Mouse (Mus musculus) lung, embryonic 16.5 days (tissue): ENCODE results near the gene Cbx4. TPM values are rescaled to one million over a fixed set of nuclear protein-coding genes. Genes with fewer than 3 reads are reported as not detected.
A peak's percentile ranks its signal among the peaks of the same experiment; 100 is the strongest.

ENCODE experiments used
- ATAC-seq: fragments of 200-750 bp; cut with Nextera tagmentation; 2 replicates; pipeline ENCODE4 v1.8.0; 2017; ENCODE audit warnings: low read depth, mild to moderate bottlenecking, moderate library complexity
- H3K27ac ChIP-seq: fragments of 300-500 bp; sonication (generic); 2 replicates; pipeline ENCODE4 v1.5.1; 2014; ENCODE audit warnings: mild to moderate bottlenecking, control low read depth, low read length
- H3K27me3 ChIP-seq: fragments of 300-500 bp; sonication (generic); 2 replicates; pipeline ENCODE4 v1.6.1; 2014; ENCODE audit warnings: low read depth, low read length, mixed read lengths; ENCODE audit not compliant: control insufficient read depth, insufficient read depth
- H3K36me3 ChIP-seq: fragments of 300-500 bp; sonication (generic); 2 replicates; pipeline ENCODE4 v1.6.1; 2014; ENCODE audit warnings: low read length; ENCODE audit not compliant: control insufficient read depth, insufficient read depth
- H3K4me1 ChIP-seq: fragments of 300-500 bp; sonication (generic); replicated peaks from 2 replicates; pipeline ENCODE4 v1.6.1; 2014; ENCODE audit warnings: low read length, mixed read lengths; ENCODE audit not compliant: control insufficient read depth, insufficient read depth
- H3K4me2 ChIP-seq: fragments of 300-500 bp; sonication (generic); 2 replicates; pipeline ENCODE4 v1.6.1; 2014; ENCODE audit warnings: low read depth, low read length, control low read depth
- H3K4me3 ChIP-seq: fragments of 300-500 bp; sonication (generic); 2 replicates; pipeline ENCODE4 v1.5.1; 2014; ENCODE audit warnings: mild to moderate bottlenecking, low read length, control low read depth
- H3K9ac ChIP-seq: fragments of 300-500 bp; sonication (generic); 2 replicates; pipeline ENCODE4 v1.6.1; 2014; ENCODE audit warnings: low read length, control low read depth
- H3K9me3 ChIP-seq: fragments of 300-500 bp; sonication (generic); 2 replicates; pipeline ENCODE4 v1.6.1; 2016; ENCODE audit warnings: low read length; ENCODE audit not compliant: control insufficient read depth
- WGBS: fragments of 180-500 bp; shearing (Covaris S2); extraction: QIAGEN DNeasy Blood & Tissue Kit; methylation state at CpG from one replicate; pipeline ENCODE4 v1.1.7; 2014; 5-methylcytosine and 5-hydroxymethylcytosine counted together
- polyA plus RNA-seq: library from polyadenylated mRNA; unstranded; fragments of >200 nt; fragmentation: Nextera tagmentation; extraction: Ambion mirVana; gene quantifications from 2 replicates; pipeline ENCODE4 v1.2.1, GENCODE M21; 2015

Gene Cbx4
- polyA plus RNA-seq, 1 experiment from 2014 or later: 14.0 TPM

GRCm38 (mm10) chr11:119053257-119053670, 32.8 kb downstream of the Cbx4 start:
- Histone ChIP-seq H3K27ac (peak overlapping the region; percentile 41; the same call in 1 of the 2 replicates), H3K4me3 (peak overlapping the region; percentile 43), H3K4me1 (peaks cover 46% of the 10 kb centered on the region), H3K9ac (peak overlapping the region; percentile 64), H3K27me3 (peaks cover 81% of the 10 kb centered on the region), H3K36me3 (no peaks in the 10 kb centered on the region), H3K4me2 (peak overlapping the region; percentile 81), H3K9me3 (no peaks in the 10 kb centered on the region)
- WGBS: under 1% methylated on average over 39 of the region's 42 CpGs
- ATAC-seq: peak; percentile 87

GRCm38 (mm10) chr11:119052661-119053256, 33.3 kb downstream of the Cbx4 start:
- peak overlapping the region; percentile 64 for H3K9ac ChIP-seq

GRCm38 (mm10) chr11:119051927-119052660, 33.9 kb downstream of the Cbx4 start:
- WGBS: 4% methylated on average over 15 of the region's 15 CpGs
- H3K4me1 ChIP-seq: peaks cover 40% of the 10 kb centered on the region
- H3K9ac ChIP-seq: no peak overlapping the region

More at GRCm38 (mm10) chr11:119052661-119053256, 33.3 kb downstream of the Cbx4 start:
- peak overlapping the region; percentile 41; the same call in 1 of the 2 replicates for H3K27ac ChIP-seq
- H3K4me3 ChIP-seq: peak overlapping the region; percentile 43
- H3K36me3 ChIP-seq: no peaks in the 10 kb centered on the region
- ATAC-seq: peak; percentile 53
- peak overlapping the region; percentile 81 for H3K4me2 ChIP-seq
- H3K4me1 ChIP-seq: peaks cover 42% of the 10 kb centered on the region
- H3K9me3 ChIP-seq: no peaks in the 10 kb centered on the region
- WGBS: 2% methylated on average over 13 of the region's 13 CpGs
- H3K27me3 ChIP-seq: peaks cover 81% of the 10 kb centered on the region

GRCm38 (mm10) chr11:119051426-119051825, 34.6 kb downstream of the Cbx4 start:
- H3K4me2 ChIP-seq: no peak overlapping the region
- no peaks in the 10 kb centered on the region for H3K9me3 ChIP-seq
- no peak for ATAC-seq
- no peaks in the 10 kb centered on the region for H3K36me3 ChIP-seq
- no peak overlapping the region for H3K27ac ChIP-seq
- H3K4me3 ChIP-seq: no peak overlapping the region
- peaks cover 88% of the 10 kb centered on the region for H3K27me3 ChIP-seq
- peaks cover 42% of the 10 kb centered on the region for H3K4me1 ChIP-seq
- H3K9ac ChIP-seq: no peak overlapping the region

More at GRCm38 (mm10) chr11:119051927-119052660, 33.9 kb downstream of the Cbx4 start:
- Histone ChIP-seq H3K27me3 (peaks cover 82% of the 10 kb centered on the region), H3K27ac (no peak overlapping the region), H3K9me3 (no peaks in the 10 kb centered on the region), H3K4me2 (no peak overlapping the region), H3K36me3 (no peaks in the 10 kb centered on the region), H3K4me3 (no peak overlapping the region)
- no peak for ATAC-seq

GRCm38 (mm10) chr11:119050361-119050760, 35.7 kb downstream of the Cbx4 start:
- no peaks in the 10 kb centered on the region for H3K36me3 ChIP-seq
- no peak overlapping the region for H3K27ac ChIP-seq
- H3K4me3 ChIP-seq: no peak overlapping the region
- H3K4me1 ChIP-seq: peaks cover 42% of the 10 kb centered on the region
- H3K4me2 ChIP-seq: no peak overlapping the region
- H3K9ac ChIP-seq: no peak overlapping the region
- ATAC-seq: no peak
- WGBS: 0% methylated on average over 2 of the region's 2 CpGs
- no peaks in the 10 kb centered on the region for H3K9me3 ChIP-seq
- peaks cover 89% of the 10 kb centered on the region for H3K27me3 ChIP-seq

- H3K4me1 ChIP-seq: peaks cover 37% of the 10 kb centered on the region
- no peak overlapping the region for H3K4me2 ChIP-seq
- under 1% methylated on average over 13 of the region's 13 CpGs for WGBS
- no peak overlapping the region for H3K9ac ChIP-seq
- ATAC-seq: no peak
- no peak overlapping the region for H3K4me3 ChIP-seq
- H3K27me3 ChIP-seq: peaks cover 93% of the 10 kb centered on the region
- H3K27ac ChIP-seq: no peak overlapping the region
- no peaks in the 10 kb centered on the region for H3K9me3 ChIP-seq
- no peaks in the 10 kb centered on the region for H3K36me3 ChIP-seq
Measured at GRCm38 (mm10) chr11:119048133-119048510, 37.9 kb downstream of the Cbx4 start.

- 1% methylated on average over 43 of the region's 43 CpGs for WGBS
- no peak overlapping the region for H3K9ac ChIP-seq
- H3K27me3 ChIP-seq: peaks cover 94% of the 10 kb centered on the region
- ATAC-seq: peak; percentile 23; the same call in 1 of the 2 replicates
- no peak overlapping the region for H3K27ac ChIP-seq
- no peaks in the 10 kb centered on the region for H3K9me3 ChIP-seq
- H3K4me3 ChIP-seq: peak overlapping the region; percentile 23
- H3K4me1 ChIP-seq: peaks cover 35% of the 10 kb centered on the region
- peak overlapping the region; percentile 46 for H3K4me2 ChIP-seq
- H3K36me3 ChIP-seq: no peaks in the 10 kb centered on the region
Measured at GRCm38 (mm10) chr11:119047261-119048132, 38.5 kb downstream of the Cbx4 start.

GRCm38 (mm10) chr11:119046601-119047245, 39.3 kb downstream of the Cbx4 start:
- Histone ChIP-seq H3K27ac (no peak overlapping the region), H3K4me3 (peak overlapping the region; percentile 23), H3K9ac (0 out of 2 replicates have a peak overlapping the region, but pooled peaks have one; percentile 11), H3K4me2 (peak overlapping the region; percentile 46), H3K9me3 (no peaks in the 10 kb centered on the region), H3K36me3 (no peaks in the 10 kb centered on the region), H3K27me3 (peaks cover 93% of the 10 kb centered on the region), H3K4me1 (peaks cover 37% of the 10 kb centered on the region)
- 1% methylated on average over 39 of the region's 39 CpGs for whole genome bisulfite sequencing
- peak; percentile 83 for ATAC-seq
